Comparison of ENCODE assay signal across 16 mouse cellular contexts in the genomic region with DNA sequence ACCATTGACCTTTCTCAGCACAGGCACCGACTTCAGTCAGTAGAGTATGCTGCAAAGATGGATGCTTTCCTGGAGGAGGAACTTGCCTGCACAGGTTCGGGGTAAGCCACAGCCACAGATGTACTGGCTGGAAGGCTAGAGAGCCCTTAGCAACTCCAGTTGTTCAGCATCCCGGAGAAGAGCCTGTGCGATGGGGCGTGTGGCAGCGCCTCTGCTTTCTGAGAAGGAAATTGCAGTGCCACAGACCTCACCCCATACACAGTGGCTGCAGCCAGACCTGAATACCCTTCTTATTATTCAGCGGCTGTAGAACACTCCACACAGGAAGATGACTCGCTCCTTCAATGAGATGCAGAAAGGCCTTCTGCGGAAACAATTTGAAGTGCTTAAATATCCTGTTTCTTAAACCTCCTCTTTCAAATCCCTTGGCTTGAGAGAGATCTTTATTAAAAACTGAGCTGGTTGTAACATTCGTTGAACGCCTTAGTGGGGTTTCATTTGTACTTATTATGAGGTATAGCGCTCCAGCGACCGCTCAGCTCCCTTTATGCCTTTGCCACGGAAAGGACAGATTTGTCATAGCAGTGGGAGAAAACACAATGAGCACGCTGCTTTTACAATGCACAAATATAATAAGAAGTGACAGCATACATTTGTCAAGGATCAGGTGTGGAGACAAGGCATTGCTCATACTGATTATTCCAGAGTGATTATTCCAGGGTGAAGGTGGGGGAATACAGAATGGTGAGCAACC. TPM values are rescaled to one million over a fixed set of nuclear protein-coding genes. Genes with fewer than 3 reads are reported as not detected.
DNase-seq lines count a peak whose midpoint lies in the region; ATAC-seq lines count a peak whose summit lies in the region.
"Had no signal": no experiment of that assay in that cellular context is flagged by ENCODE, and none has a peak within 500 bp of the region (broad histone marks: within the 10 kb centered on the region; RNA-seq: fewer than 3 reads in every experiment).

No protein-coding gene starts in this region.

- no peaks in the 10 kb centered on the region for H3K4me1 ChIP-seq in hindbrain, embryonic 12.5 days
- H3K4me1 ChIP-seq: embryonic facial prominence, embryonic 13.5 days; liver, embryonic 12.5 days; neural tube, embryonic 13.5 days had no signal

- no peaks in the 10 kb centered on the region for H3K27me3 ChIP-seq in hindbrain, embryonic 12.5 days
- H3K27me3 ChIP-seq: CH12.LX; embryonic facial prominence, embryonic 13.5 days; liver, embryonic 12.5 days; neural tube, embryonic 13.5 days; stomach, embryonic 15.5 days had no signal

- H3K36me3 ChIP-seq in hindbrain, embryonic 12.5 days: no peaks in the 10 kb centered on the region
- H3K36me3 ChIP-seq: embryonic facial prominence, embryonic 13.5 days; liver, embryonic 12.5 days; neural tube, embryonic 13.5 days; stomach, embryonic 15.5 days had no signal

- H3K4me3 ChIP-seq in hindbrain, embryonic 12.5 days: no peak overlapping the region
- H3K4me3 ChIP-seq: embryonic facial prominence, embryonic 13.5 days; liver, embryonic 12.5 days; neural tube, embryonic 13.5 days; stomach, embryonic 15.5 days had no signal

- H3K27ac ChIP-seq in hindbrain, embryonic 12.5 days: peak overlapping the region; percentile 9; the same call in 1 of the 2 replicates
- H3K27ac ChIP-seq: embryonic facial prominence, embryonic 13.5 days; liver, embryonic 12.5 days; neural tube, embryonic 13.5 days; stomach, embryonic 15.5 days had no signal

- ATAC-seq in hindbrain, embryonic 12.5 days (ENCODE audit: low FRiP score): peak; percentile 71
- ATAC-seq: intestine, embryonic 16.5 days; liver, embryonic 12.5 days had no signal

- H3K9ac ChIP-seq in hindbrain, embryonic 12.5 days: no peak overlapping the region
- H3K9ac ChIP-seq: embryonic facial prominence, embryonic 13.5 days; liver, embryonic 12.5 days; neural tube, embryonic 13.5 days; stomach, embryonic 15.5 days had no signal

- WGBS in hindbrain, embryonic 12.5 days: 65% methylated on average over 16 of the region's 16 CpGs

- peak; percentile 19 for DNase-seq in lung, postnatal 10 days
- no peak for DNase-seq in lung, postnatal 25 days (ENCODE audit: low spot score)
- DNase-seq in R1 (ENCODE audit: low read depth, low spot score): peak; percentile 4
- DNase-seq in retina, embryonic 14.5 days (ENCODE audit: low spot score): peak; percentile 8
- DNase-seq in cerebellum, adult 11-12 months: no peak
- DNase-seq in kidney, postnatal 10 days: no peak
- DNase-seq in right cerebral cortex, adult 2 months (ENCODE audit: low spot score in 2 of 2): no peak
- DNase-seq: cerebellum, adult 2 months; gastrocnemius, postnatal 10 days had no signal

- no peaks in the 10 kb centered on the region for H3K9me3 ChIP-seq in hindbrain, embryonic 12.5 days (replicated peaks)
- H3K9me3 ChIP-seq: embryonic facial prominence, embryonic 13.5 days; liver, embryonic 12.5 days; neural tube, embryonic 13.5 days; stomach, embryonic 15.5 days had no signal

- H3K4me2 ChIP-seq in hindbrain, embryonic 12.5 days (replicated peaks): no peak overlapping the region
- H3K4me2 ChIP-seq: embryonic facial prominence, embryonic 13.5 days; liver, embryonic 12.5 days; neural tube, embryonic 13.5 days; stomach, embryonic 15.5 days had no signal

RNA-seq across cellular contexts. Expression of a gene that starts 26.0 kb away (rescaled TPM):
- polyA plus RNA-seq in hindbrain, embryonic 12.5 days (2016; fragmentation: Nextera tagmentation; extraction: Ambion mirVana): 70.7 and 86.0 TPM in 2 replicates

RNA-seq across cellular contexts. Expression of a gene that starts 47.1 kb away (rescaled TPM):
- polyA plus RNA-seq in hindbrain, embryonic 12.5 days (2016; fragmentation: Nextera tagmentation; extraction: Ambion mirVana): 33.2 and 35.7 TPM in 2 replicates

Comparison
In these comparisons a context has a peak if more than half of its experiments do, and no peak if none do; other contexts are left out.
1. DNase-seq: peak in lung, postnatal 10 days (single experiment), R1 (single experiment) and retina, embryonic 14.5 days (single experiment); none in lung, postnatal 25 days (single experiment), cerebellum, adult 11-12 months (single experiment), kidney, postnatal 10 days (single experiment) and right cerebral cortex, adult 2 months (0 of 2).